21 mouse cellular contexts compared by ENCODE assay signal in genomic region chr7:123212316-123212715, GRCm38 (mm10). TPM values are rescaled to one million over a fixed set of nuclear protein-coding genes. Genes with fewer than 3 reads are reported as not detected.
DNase-seq lines count a peak whose midpoint lies in the region; ATAC-seq and TF ChIP-seq lines count a peak whose summit lies in the region.
"Had no signal": no experiment of that assay in that cellular context is flagged by ENCODE, and none has a peak within 500 bp of the region (broad histone marks: within the 10 kb centered on the region; RNA-seq: fewer than 3 reads in every experiment).

No protein-coding gene starts in this region.

- in situ Hi-C loops in CH12.LX (cut with MboI; ENCODE audit: low pct_ligation_motif_present, low pct_unique_long_range_greater_than_20kb, low sequenced_read_pairs) (no loop called here), ES-E14 (cut with MboI; ENCODE audit: low sequenced_read_pairs in 2 of 2, unreplicated experiment in 2 of 2) (loop anchor here in 1 of 2 experiments (25.0 kb wide), 1 partner anchor 250 kb away; the partner anchor contains the start of gene Aqp8)

- H3K4me1 ChIP-seq in heart, embryonic 12.5 days (replicated peaks) = peaks cover 20% of the 10 kb centered on the region
- H3K4me1 ChIP-seq in CH12.LX (ENCODE audit: control insufficient read depth in 1 of 2, insufficient read depth in 2 of 2) = peaks cover 0 to under 1% of the 10 kb centered on the region in 2 experiments; a peak in 1 of 4 replicates
- peaks cover 9 to 30% of the 10 kb centered on the region in 2 experiments for H3K4me1 ChIP-seq in ES-E14 (ENCODE audit: control insufficient read depth in 2 of 2, insufficient read depth in 2 of 2, low read length in 2 of 2, poor library complexity in 1 of 2)

- H3K79me2 ChIP-seq in CH12.LX (replicated peaks; ENCODE audit: control insufficient read depth, extremely low read depth, insufficient read depth, poor library complexity, severe bottlenecking) = no peaks in the 10 kb centered on the region

- no peak; the same call in none of the 2 replicates for TF ChIP-seq RAD21 in CH12.LX (IDR thresholded peaks at IDR 0.05; ENCODE audit: low read depth, low read length)

- H3K27me3 ChIP-seq in heart, embryonic 12.5 days (replicated peaks) = no peaks in the 10 kb centered on the region
- peaks cover 21% of the 10 kb centered on the region for H3K27me3 ChIP-seq in CH12.LX (replicated peaks)
- H3K27me3 ChIP-seq: embryonic facial prominence, embryonic 13.5 days; forebrain, embryonic 13.5 days; hindbrain, embryonic 15.5 days had no signal

- no peak for ATAC-seq in heart, embryonic 12.5 days (ENCODE audit: insufficient number of reproducible peaks, low FRiP score)
- ATAC-seq in frontal cortex, adult (ENCODE audit: low TSS enrichment) = no peak
- ATAC-seq: forebrain, embryonic 13.5 days; intestine, postnatal 0 days had no signal

- no peak overlapping the region for H3K9ac ChIP-seq in heart, embryonic 12.5 days
- no peak overlapping the region for H3K9ac ChIP-seq in CH12.LX (ENCODE audit: insufficient read depth, low read depth)
- no peak overlapping the region for H3K9ac ChIP-seq in ES-E14 (ENCODE audit: insufficient read depth, low read depth, low read length, poor library complexity, severe bottlenecking)
- H3K9ac ChIP-seq: embryonic facial prominence, embryonic 13.5 days; forebrain, embryonic 13.5 days; heart, embryonic 13.5 days; hindbrain, embryonic 15.5 days had no signal

- WGBS in heart, embryonic 12.5 days = 75% methylated on average over 5 of the region's 5 CpGs

- no peak overlapping the region for H3K4me2 ChIP-seq in heart, embryonic 12.5 days
- no peak overlapping the region for H3K4me2 ChIP-seq in CH12.LX (ENCODE audit: insufficient read depth, low read depth, poor library complexity, severe bottlenecking)
- H3K4me2 ChIP-seq: embryonic facial prominence, embryonic 13.5 days; forebrain, embryonic 13.5 days; heart, embryonic 13.5 days; hindbrain, embryonic 15.5 days had no signal

- H3K9me3 ChIP-seq in heart, embryonic 12.5 days (replicated peaks) = no peaks in the 10 kb centered on the region
- H3K9me3 ChIP-seq in CH12.LX (replicated peaks; ENCODE audit: low read length) = no peaks in the 10 kb centered on the region
- no peaks in the 10 kb centered on the region for H3K9me3 ChIP-seq in ES-E14 (ENCODE audit: control insufficient read depth, insufficient read depth, low read depth, low read length)
- H3K9me3 ChIP-seq: embryonic facial prominence, embryonic 13.5 days; forebrain, embryonic 13.5 days; heart, embryonic 13.5 days; hindbrain, embryonic 15.5 days had no signal

- peak; percentile 81 for DNase-seq in heart, adult 11 months
- DNase-seq in CH12.LX (ENCODE audit: extremely low read depth) (no peak), ES-E14 (ENCODE audit: low read depth, low spot score) (no peak)
- no peak for DNase-seq in thymus, postnatal 10 days (ENCODE audit: low spot score in 2 of 2)
- DNase-seq in adrenal gland, adult (ENCODE audit: inconsistent age in 2 of 2, low spot score in 1 of 2) = no peak
- DNase-seq: adrenal gland, postnatal 14 days; cerebellum, adult 11-12 months; cerebellum, adult 9-10 months; cerebellum, postnatal 25 days; gastrocnemius, postnatal 10 days; heart, adult 2 months; heart, postnatal 36 days had no signal

- TF ChIP-seq CTCF in CH12.LX (conservative IDR thresholded peaks at IDR 0.05 in 1 of 2, IDR thresholded peaks at IDR 0.05 in 1 of 2; ENCODE audit: low read depth in 2 of 2, low read length in 2 of 2) = peak in 1 of 2 experiments; percentile 33; a peak in 2 of 4 replicates

- H3K4me3 ChIP-seq in heart, embryonic 12.5 days = no peak overlapping the region
- H3K4me3 ChIP-seq in CH12.LX (replicated peaks in 1 of 3; ENCODE audit: low read depth in 2 of 3, low read length in 2 of 3, poor library complexity in 1 of 3) (no peak overlapping the region), ES-E14 (ENCODE audit: insufficient read depth in 1 of 2, low read depth in 1 of 2, low read length in 2 of 2, poor library complexity in 1 of 2, severe bottlenecking in 1 of 2) (peak overlapping the region in 1 of 2 experiments; percentile 23; a peak in 1 of 4 replicates)
- H3K4me3 ChIP-seq: embryonic facial prominence, embryonic 13.5 days; forebrain, embryonic 13.5 days; heart, adult 2 months; heart, embryonic 13.5 days; hindbrain, embryonic 15.5 days had no signal

- no peak for TF ChIP-seq EP300 in CH12.LX (IDR thresholded peaks at IDR 0.05; ENCODE audit: low read length)

- no peaks in the 10 kb centered on the region for H3K36me3 ChIP-seq in heart, embryonic 12.5 days
- no peaks in the 10 kb centered on the region for H3K36me3 ChIP-seq in CH12.LX (replicated peaks in 1 of 2; ENCODE audit: control insufficient read depth in 1 of 2, insufficient read depth in 1 of 2, low read length in 1 of 2)
- no peaks in the 10 kb centered on the region for H3K36me3 ChIP-seq in ES-E14 (ENCODE audit: control insufficient read depth, insufficient read depth, low read length, poor library complexity, severe bottlenecking)
- H3K36me3 ChIP-seq: embryonic facial prominence, embryonic 13.5 days; heart, embryonic 13.5 days; hindbrain, embryonic 15.5 days had no signal

- dilution Hi-C loops in CH12.LX (cut with MboI; ENCODE audit: extremely low pct_ligation_motif_present, extremely low pct_unique_long_range_greater_than_20kb, low sequenced_read_pairs) = no loop called here

- no peak for TF ChIP-seq POLR2A in CH12.LX (IDR thresholded peaks at IDR 0.05; ENCODE audit: low read depth, low read length)

- no peak overlapping the region for H3K27ac ChIP-seq in heart, embryonic 12.5 days (ENCODE audit: poor library complexity, severe bottlenecking)
- H3K27ac ChIP-seq in CH12.LX (ENCODE audit: insufficient read depth, low read depth) (no peak overlapping the region), ES-E14 (ENCODE audit: insufficient read depth, low read depth, low read length, poor library complexity, severe bottlenecking) (peak overlapping the region; percentile 90; the same call in 1 of the 2 replicates)
- H3K27ac ChIP-seq: embryonic facial prominence, embryonic 13.5 days; forebrain, embryonic 13.5 days; heart, adult 2 months; heart, embryonic 13.5 days; hindbrain, embryonic 15.5 days had no signal

TF ChIP-seq in CH12.LX, 34 proteins besides CTCF, POLR2A, EP300 and RAD21:
- no peak for TF ChIP-seq TBP (conservative IDR thresholded peaks at IDR 0.05; ENCODE audit: low read depth, low read length)
- TF ChIP-seq ETS1 (conservative IDR thresholded peaks at IDR 0.05; ENCODE audit: low read depth, low read length) = no peak
- no peak for TF ChIP-seq ZC3H11A (IDR thresholded peaks at IDR 0.05; ENCODE audit: low read depth, low read length)
- no peak for TF ChIP-seq JUN (IDR thresholded peaks at IDR 0.05; ENCODE audit: insufficient read depth, low read depth, low read length)
- peak; percentile 3; the same call in 1 of the 2 replicates for TF ChIP-seq SMC3 (IDR thresholded peaks at IDR 0.05; ENCODE audit: low read depth, low read length)
- no peak for TF ChIP-seq ZNF384 (IDR thresholded peaks at IDR 0.05; ENCODE audit: low read depth, low read length)
- no peak for TF ChIP-seq CHD1 (IDR thresholded peaks at IDR 0.05; ENCODE audit: low read depth, low read length)

TF ChIP-seq in ES-E14, 5 proteins besides CTCF, POLR2A, EP300 and RAD21:
- TF ChIP-seq ZC3H11A (IDR thresholded peaks at IDR 0.05; ENCODE audit: borderline replicate concordance, low read depth, low read length) = no peak
- TF ChIP-seq ZNF384 (IDR thresholded peaks at IDR 0.05; ENCODE audit: low read depth, low read length) = no peak
- TF ChIP-seq HCFC1 (IDR thresholded peaks at IDR 0.05; ENCODE audit: borderline replicate concordance, insufficient read depth, low read length) = no peak
- TF ChIP-seq CHD2 (IDR thresholded peaks at IDR 0.05; ENCODE audit: low read depth, low read length) = no peak
- no peak for TF ChIP-seq MAFK (IDR thresholded peaks at IDR 0.05; ENCODE audit: insufficient read depth, low read depth, low read length)

RNA-seq across cellular contexts. Expression of gene Slc5a11, which starts 2.3 kb away (rescaled TPM):
- polyA plus RNA-seq in heart, embryonic 12.5 days (2016; fragmentation: Nextera tagmentation; extraction: Ambion mirVana) = 0.15 and 0.34 TPM in 2 replicates
- total RNA-seq in CH12.LX (2012; rRNA removed) (0.21 and 1.2 TPM in 2 replicates), CH12.LX (2014; rRNA removed) (0.38 and 0.43 TPM in 2 replicates), ES-E14 (2012; rRNA removed) (22.0 and 32.2 TPM in 2 replicates)
- polyA plus RNA-seq in CH12.LX (2012; ENCODE audit: insufficient read length, low read depth) = 0.80 and 1.3 TPM in 2 replicates
- total RNA-seq: adrenal gland, adult 18-20 months; adrenal gland, postnatal 14 days; gastrocnemius, postnatal 10 days; gastrocnemius, postnatal 4 days; heart, adult 2 months; heart, postnatal 36 days had no signal
- polyA plus RNA-seq: embryonic facial prominence, embryonic 13.5 days; forebrain, embryonic 13.5 days had no signal

Comparison
In these comparisons a context has a peak if more than half of its experiments do, and no peak if none do; other contexts are left out.
1. RNA of gene Slc5a11, which starts 2.3 kb away (total RNA-seq): 22.0 to 32.2 TPM in ES-E14; 0.21 to 1.2 TPM in CH12.LX; every median in the first group is over 10 times any median in the second.